8 mouse cellular contexts compared by ENCODE assay signal in genomic region chr11:115807971-115808370, GRCm38 (mm10). TPM values are rescaled to one million over a fixed set of nuclear protein-coding genes. Genes with fewer than 3 reads are reported as not detected.
A peak's percentile ranks its signal among the peaks of the same experiment; 100 is the strongest.
DNase-seq lines count a peak whose midpoint lies in the region; ATAC-seq and TF ChIP-seq lines count a peak whose summit lies in the region.

No protein-coding gene starts in this region.

- H3K9ac ChIP-seq in embryonic facial prominence, embryonic 15.5 days = no peak overlapping the region
- H3K9ac ChIP-seq in hindbrain, embryonic 12.5 days = 0 out of 2 replicates have a peak overlapping the region, but pooled peaks have one; percentile 35
- H3K9ac ChIP-seq in neural tube, embryonic 13.5 days = peak overlapping the region; percentile 43

- no peak overlapping the region for H3K4me3 ChIP-seq in left cerebral cortex, adult 2 months
- no peak overlapping the region for H3K4me3 ChIP-seq in embryonic facial prominence, embryonic 15.5 days (replicated peaks)
- no peak overlapping the region for H3K4me3 ChIP-seq in hindbrain, embryonic 12.5 days
- peak overlapping the region; percentile 10 for H3K4me3 ChIP-seq in neural tube, embryonic 13.5 days

- no peaks in the 10 kb centered on the region for H3K9me3 ChIP-seq in embryonic facial prominence, embryonic 15.5 days (replicated peaks)
- H3K9me3 ChIP-seq in hindbrain, embryonic 12.5 days (replicated peaks) = no peaks in the 10 kb centered on the region
- H3K9me3 ChIP-seq in neural tube, embryonic 13.5 days = no peaks in the 10 kb centered on the region

- peak overlapping the region; percentile 67 for H3K27ac ChIP-seq in left cerebral cortex, adult 2 months
- peak overlapping the region; percentile 73 for H3K27ac ChIP-seq in embryonic facial prominence, embryonic 15.5 days (replicated peaks)
- peak overlapping the region; percentile 80 for H3K27ac ChIP-seq in hindbrain, embryonic 12.5 days
- peak overlapping the region; percentile 86 for H3K27ac ChIP-seq in neural tube, embryonic 13.5 days (replicated peaks)

- no peak for DNase-seq in left cerebral cortex, adult 2 months (ENCODE audit: extremely low spot score in 1 of 2, low spot score in 2 of 2)
- no peak for DNase-seq in left cerebral cortex, adult 11 months (ENCODE audit: low spot score)
- DNase-seq in adrenal gland, adult 18-20 months (ENCODE audit: low spot score in 2 of 2) = no peak
- DNase-seq in adrenal gland, adult 2 months = no peak
- no peak for DNase-seq in layer of hippocampus, adult 9-10 months (ENCODE audit: low spot score)

- whole genome bisulfite sequencing in embryonic facial prominence, embryonic 15.5 days = 68% methylated on average over 11 of the region's 11 CpGs
- 57% methylated on average over 11 of the region's 11 CpGs for WGBS in hindbrain, embryonic 12.5 days
- WGBS in neural tube, embryonic 13.5 days = 48% methylated on average over 11 of the region's 11 CpGs

- peaks cover 69% of the 10 kb centered on the region for H3K4me1 ChIP-seq in embryonic facial prominence, embryonic 15.5 days
- peaks cover 60% of the 10 kb centered on the region for H3K4me1 ChIP-seq in hindbrain, embryonic 12.5 days
- peaks cover 69% of the 10 kb centered on the region for H3K4me1 ChIP-seq in neural tube, embryonic 13.5 days (replicated peaks)

- intact Hi-C loops in left cerebral cortex, adult 2 months (cut with DNase I) = no loop called here

- H3K4me2 ChIP-seq in embryonic facial prominence, embryonic 15.5 days (replicated peaks) = peak overlapping the region; percentile 96; the same call in 1 of the 2 replicates
- H3K4me2 ChIP-seq in hindbrain, embryonic 12.5 days (replicated peaks) = peak overlapping the region; percentile 83; the same call in 1 of the 2 replicates
- peak overlapping the region; percentile 75 for H3K4me2 ChIP-seq in neural tube, embryonic 13.5 days

- H3K36me3 ChIP-seq in embryonic facial prominence, embryonic 15.5 days = peaks cover 47% of the 10 kb centered on the region
- H3K36me3 ChIP-seq in hindbrain, embryonic 12.5 days = peaks cover 46% of the 10 kb centered on the region
- peaks cover 48% of the 10 kb centered on the region for H3K36me3 ChIP-seq in neural tube, embryonic 13.5 days

- no peak for TF ChIP-seq CTCF in left cerebral cortex, adult 2 months (IDR thresholded peaks at IDR 0.05)

- H3K27me3 ChIP-seq in embryonic facial prominence, embryonic 15.5 days = no peaks in the 10 kb centered on the region
- H3K27me3 ChIP-seq in hindbrain, embryonic 12.5 days = no peaks in the 10 kb centered on the region
- H3K27me3 ChIP-seq in neural tube, embryonic 13.5 days = no peaks in the 10 kb centered on the region

- no peak for ATAC-seq in embryonic facial prominence, embryonic 15.5 days (ENCODE audit: insufficient number of reproducible peaks, low FRiP score, low TSS enrichment, low read depth)
- ATAC-seq in hindbrain, embryonic 12.5 days (ENCODE audit: low FRiP score) = no peak
- 0 out of 2 replicates have a peak, but pooled peaks have one; percentile 2 for ATAC-seq in neural tube, embryonic 13.5 days (ENCODE audit: low read depth)

RNA-seq across cellular contexts. Expression of gene Caskin2, which starts 5.5 kb away (rescaled TPM):
- total RNA-seq in left cerebral cortex, adult 2 months (2021) = 10 to 100 TPM; 18.1 to 18.8 TPM
- 19.0 TPM in 2 replicates for polyA plus RNA-seq in embryonic facial prominence, embryonic 15.5 days (2015; fragmentation: Nextera tagmentation; extraction: Ambion mirVana)
- polyA plus RNA-seq in hindbrain, embryonic 12.5 days (2016; fragmentation: Nextera tagmentation; extraction: Ambion mirVana) = 17.2 and 17.9 TPM in 2 replicates
- polyA plus RNA-seq in neural tube, embryonic 13.5 days (2015; fragmentation: Nextera tagmentation; extraction: Ambion mirVana) = 13.8 and 15.2 TPM in 2 replicates
- 10 to 100 TPM; 55.1 to 59.8 TPM for total RNA-seq in adrenal gland, adult 18-20 months (2021)
- total RNA-seq in adrenal gland, adult 2 months (2021) = 10 to 100 TPM; 53.7 to 64.2 TPM
- polyA plus RNA-seq in adrenal gland, adult 2 months (2012; rRNA removed) = 110 and 114 TPM in 2 replicates

RNA-seq across cellular contexts. Expression of gene Tsen54, which starts 6.6 kb away (rescaled TPM):
- total RNA-seq in left cerebral cortex, adult 2 months (2021) = 10 to 100 TPM; 12.4 to 14.2 TPM
- polyA plus RNA-seq in embryonic facial prominence, embryonic 15.5 days (2015; fragmentation: Nextera tagmentation; extraction: Ambion mirVana) = 31.5 and 34.8 TPM in 2 replicates
- polyA plus RNA-seq in hindbrain, embryonic 12.5 days (2016; fragmentation: Nextera tagmentation; extraction: Ambion mirVana) = 27.1 and 28.8 TPM in 2 replicates
- polyA plus RNA-seq in neural tube, embryonic 13.5 days (2015; fragmentation: Nextera tagmentation; extraction: Ambion mirVana) = 22.7 and 23.4 TPM in 2 replicates
- 10 to 100 TPM; 15.5 to 20.3 TPM for total RNA-seq in adrenal gland, adult 18-20 months (2021)
- 10 to 100 TPM; 15.8 to 20.7 TPM for total RNA-seq in adrenal gland, adult 2 months (2021)
- polyA plus RNA-seq in adrenal gland, adult 2 months (2012; rRNA removed) = 43.9 and 61.6 TPM in 2 replicates

RNA-seq across cellular contexts. Expression of gene Llgl2, which starts 15.9 kb away (rescaled TPM):
- total RNA-seq in left cerebral cortex, adult 2 months (2021) = 1 to 10 TPM; 2.3 to 3.6 TPM
- 21.8 and 22.6 TPM in 2 replicates for polyA plus RNA-seq in embryonic facial prominence, embryonic 15.5 days (2015; fragmentation: Nextera tagmentation; extraction: Ambion mirVana)
- 4.0 and 6.1 TPM in 2 replicates for polyA plus RNA-seq in hindbrain, embryonic 12.5 days (2016; fragmentation: Nextera tagmentation; extraction: Ambion mirVana)
- 1.4 and 1.8 TPM in 2 replicates for polyA plus RNA-seq in neural tube, embryonic 13.5 days (2015; fragmentation: Nextera tagmentation; extraction: Ambion mirVana)
- total RNA-seq in adrenal gland, adult 18-20 months (2021) = 1 to 10 TPM; 5.8 to 8.0 TPM
- 10 to 100 TPM in 1 of 2 experiments, 1 to 10 TPM in 1; 7.6 to 13.1 TPM for total RNA-seq in adrenal gland, adult 2 months (2021)
- 24.4 and 29.5 TPM in 2 replicates for polyA plus RNA-seq in adrenal gland, adult 2 months (2012; rRNA removed)

RNA-seq across cellular contexts. Expression of gene Tmem94, which starts 42.7 kb away (rescaled TPM):
- total RNA-seq in left cerebral cortex, adult 2 months (2021) = 10 to 100 TPM; 62.3 to 62.7 TPM
- 24.2 and 25.0 TPM in 2 replicates for polyA plus RNA-seq in embryonic facial prominence, embryonic 15.5 days (2015; fragmentation: Nextera tagmentation; extraction: Ambion mirVana)
- polyA plus RNA-seq in hindbrain, embryonic 12.5 days (2016; fragmentation: Nextera tagmentation; extraction: Ambion mirVana) = 41.6 and 42.1 TPM in 2 replicates
- polyA plus RNA-seq in neural tube, embryonic 13.5 days (2015; fragmentation: Nextera tagmentation; extraction: Ambion mirVana) = 25.4 and 25.8 TPM in 2 replicates
- 10 to 100 TPM; 57.3 to 70.3 TPM for total RNA-seq in adrenal gland, adult 18-20 months (2021)
- 10 to 100 TPM; 70.6 to 85.9 TPM for total RNA-seq in adrenal gland, adult 2 months (2021)
- 158 and 165 TPM in 2 replicates for polyA plus RNA-seq in adrenal gland, adult 2 months (2012; rRNA removed)

RNA-seq across cellular contexts. Expression of gene Myo15b, which starts 50.2 kb away (rescaled TPM):
- under 1 TPM; 0.36 to 0.79 TPM for total RNA-seq in left cerebral cortex, adult 2 months (2021)
- 0.54 and 0.57 TPM in 2 replicates for polyA plus RNA-seq in embryonic facial prominence, embryonic 15.5 days (2015; fragmentation: Nextera tagmentation; extraction: Ambion mirVana)
- polyA plus RNA-seq in hindbrain, embryonic 12.5 days (2016; fragmentation: Nextera tagmentation; extraction: Ambion mirVana) = 0.05 and 0.12 TPM in 2 replicates
- polyA plus RNA-seq in neural tube, embryonic 13.5 days (2015; fragmentation: Nextera tagmentation; extraction: Ambion mirVana) = 0.10 TPM in 1 of 2 replicates, not detected in the other
- total RNA-seq in adrenal gland, adult 18-20 months (2021) = not detected
- under 1 TPM in 1 of 2 experiments, not detected in 1; 0.35 TPM for total RNA-seq in adrenal gland, adult 2 months (2021)
- 0.13 and 0.47 TPM in 2 replicates for polyA plus RNA-seq in adrenal gland, adult 2 months (2012; rRNA removed)
